Mouse (Mus musculus) heart, embryonic 10.5 days (tissue): ENCODE data around the gene Mlf1. TPM values are rescaled to one million over a fixed set of nuclear protein-coding genes. Genes with fewer than 3 reads are reported as not detected.

Source experiments
- DNase-seq: peaks from one replicate; pipeline ENCODE4 v3.0.0-alpha.2; 2017; ENCODE audit warnings: low spot score
- H3K27ac ChIP-seq: fragments of 300-500 bp; sonication (generic); 2 replicates; pipeline ENCODE4 v1.5.1; 2016; ENCODE audit warnings: mild to moderate bottlenecking
- H3K27me3 ChIP-seq: fragments of 300-500 bp; sonication (generic); 2 replicates; pipeline ENCODE4 v1.6.1; 2016; ENCODE audit warnings: mild to moderate bottlenecking; ENCODE audit not compliant: poor library complexity, insufficient read depth, severe bottlenecking
- H3K36me3 ChIP-seq: fragments of 300-500 bp; sonication (generic); 2 replicates; pipeline ENCODE4 v1.6.1; 2016; ENCODE audit warnings: mild to moderate bottlenecking, moderate library complexity
- H3K4me1 ChIP-seq: fragments of 300-500 bp; sonication (generic); 2 replicates; pipeline ENCODE4 v1.6.1; 2016; ENCODE audit warnings: mild to moderate bottlenecking
- H3K4me3 ChIP-seq: fragments of 300-500 bp; sonication (generic); 2 replicates; pipeline ENCODE4 v1.5.1; 2016; ENCODE audit warnings: mild to moderate bottlenecking, moderate library complexity
- H3K9me3 ChIP-seq: fragments of 300-500 bp; sonication (generic); 2 replicates; pipeline ENCODE4 v1.6.1; 2016; ENCODE audit warnings: mild to moderate bottlenecking, moderate library complexity
- WGBS: fragments of 180-500 bp; shearing (Covaris S2); methylation state at CpG from one replicate; pipeline ENCODE4 v1.1.7; 2016; 5-methylcytosine and 5-hydroxymethylcytosine counted together
- polyA plus RNA-seq: library from polyadenylated mRNA; unstranded; fragments of >200 nt; fragmentation: Nextera tagmentation; extraction: Ambion mirVana; gene quantifications from 2 replicates; pipeline ENCODE4 v1.2.1, GENCODE M21; 2016

Gene Mlf1
- polyA plus RNA-seq = 28.8 and 32.6 TPM in 2 replicates

DNA sequence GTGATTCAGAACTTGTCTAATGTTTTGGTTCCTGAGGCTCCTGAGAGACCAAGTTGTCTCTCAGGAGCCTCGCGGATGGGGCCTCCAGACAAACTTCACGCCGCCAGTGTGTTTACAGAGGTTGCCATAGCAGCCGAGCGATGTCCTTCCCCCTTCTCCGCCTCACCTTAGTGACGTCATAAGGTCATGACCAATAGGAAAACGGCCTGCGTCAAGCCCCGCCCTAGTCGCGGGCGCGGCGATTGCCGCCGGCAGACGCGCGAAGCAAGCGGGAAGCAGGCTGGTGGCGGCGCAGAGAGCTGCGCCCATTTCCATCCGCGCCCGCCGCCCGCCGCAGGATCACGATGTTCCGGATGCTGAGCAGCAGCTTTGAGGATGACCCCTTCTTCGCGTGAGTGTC is at the start of gene Mlf1:
Gene Mlf1, plus strand, starts transcription at position 226 of the 400 bp plus-strand sequence.
- under 1% methylated on average over 35 of the region's 35 CpGs for WGBS
- peaks cover 22% of the 10 kb centered on the region for H3K27me3 ChIP-seq
- H3K4me1 ChIP-seq = peaks cover 16% of the 10 kb centered on the region; the same call in 1 of the 2 replicates
- H3K27ac ChIP-seq = peak within 1 kb of the TSS; percentile 80
- no peaks in the 10 kb centered on the region for H3K36me3 ChIP-seq
- no peaks in the 10 kb centered on the region for H3K9me3 ChIP-seq
- DNase-seq = peak; percentile 92
- peak within 1 kb of the TSS; percentile 68 for H3K4me3 ChIP-seq

GRCm38 (mm10) chr3:67339558-67339957 is 34.3 kb upstream of the Mlf1 start:
- H3K27ac ChIP-seq = no peak overlapping the region
- no peak for DNase-seq
- no peak overlapping the region for H3K4me3 ChIP-seq
- 67% methylated on average over 3 of the region's 3 CpGs for WGBS
- H3K27me3 ChIP-seq = no peaks in the 10 kb centered on the region
- H3K4me1 ChIP-seq = no peaks in the 10 kb centered on the region
- no peaks in the 10 kb centered on the region for H3K9me3 ChIP-seq
- H3K36me3 ChIP-seq = no peaks in the 10 kb centered on the region

DNA sequence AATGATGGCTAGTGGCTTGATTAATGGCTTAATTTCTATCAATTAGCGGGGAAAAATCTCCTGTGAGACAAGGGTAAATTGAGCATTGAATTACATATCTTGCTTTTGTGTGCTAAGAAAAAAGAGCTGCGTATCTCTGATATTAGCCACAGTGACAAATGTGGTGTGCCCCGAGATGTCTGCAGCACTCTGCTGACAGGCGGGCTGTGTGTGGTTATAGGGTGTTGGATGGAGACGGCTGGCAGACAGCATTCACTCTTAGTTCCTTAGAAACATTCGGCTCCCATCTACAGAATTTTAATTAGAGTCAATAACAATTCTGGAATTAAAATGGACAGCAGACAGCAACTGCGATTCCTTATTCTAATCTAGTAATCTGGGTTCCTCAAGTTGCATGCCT is 33.0 kb upstream of the Mlf1 start:
- H3K36me3 ChIP-seq = no peaks in the 10 kb centered on the region
- H3K4me3 ChIP-seq = no peak overlapping the region
- WGBS = 79% methylated on average over 7 of the region's 7 CpGs
- no peak overlapping the region for H3K27ac ChIP-seq
- H3K27me3 ChIP-seq = no peaks in the 10 kb centered on the region
- no peaks in the 10 kb centered on the region for H3K9me3 ChIP-seq
- no peaks in the 10 kb centered on the region for H3K4me1 ChIP-seq
- no peak for DNase-seq

GRCm38 (mm10) chr3:67343004-67343662 is 30.8 kb upstream of the Mlf1 start:
- 56% methylated on average over 5 of the region's 5 CpGs for WGBS
- H3K27me3 ChIP-seq = no peaks in the 10 kb centered on the region
- H3K9me3 ChIP-seq = no peaks in the 10 kb centered on the region
- H3K27ac ChIP-seq = no peak overlapping the region
- no peak for DNase-seq
- no peak overlapping the region for H3K4me3 ChIP-seq
- no peaks in the 10 kb centered on the region for H3K36me3 ChIP-seq
- H3K4me1 ChIP-seq = no peaks in the 10 kb centered on the region

DNA sequence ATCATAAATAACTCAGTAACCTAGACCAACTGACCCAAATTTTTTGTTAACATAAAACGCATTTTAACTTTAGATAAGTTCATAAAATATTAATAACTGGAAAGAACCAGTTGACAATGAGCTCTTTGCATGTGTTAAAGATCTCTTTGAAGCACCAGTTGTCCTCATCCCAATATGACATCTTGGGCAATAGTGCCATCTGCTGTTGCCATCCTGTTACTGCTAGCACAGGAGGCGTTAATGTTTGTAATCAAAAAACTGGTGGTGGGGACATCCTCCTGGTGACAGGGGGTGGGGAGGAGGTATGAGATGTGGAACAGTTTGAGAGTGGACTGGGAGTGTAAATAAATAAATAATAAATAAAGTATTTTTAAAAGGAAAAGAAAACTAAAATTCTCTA is 29.3 kb upstream of the Mlf1 start:
- no peaks in the 10 kb centered on the region for H3K9me3 ChIP-seq
- DNase-seq = peak; percentile 75
- no peak overlapping the region for H3K27ac ChIP-seq
- no peak overlapping the region for H3K4me3 ChIP-seq
- no peaks in the 10 kb centered on the region for H3K27me3 ChIP-seq
- H3K4me1 ChIP-seq = no peaks in the 10 kb centered on the region
- H3K36me3 ChIP-seq = no peaks in the 10 kb centered on the region
- 5% methylated on average over 2 of the region's 2 CpGs for WGBS

DNA sequence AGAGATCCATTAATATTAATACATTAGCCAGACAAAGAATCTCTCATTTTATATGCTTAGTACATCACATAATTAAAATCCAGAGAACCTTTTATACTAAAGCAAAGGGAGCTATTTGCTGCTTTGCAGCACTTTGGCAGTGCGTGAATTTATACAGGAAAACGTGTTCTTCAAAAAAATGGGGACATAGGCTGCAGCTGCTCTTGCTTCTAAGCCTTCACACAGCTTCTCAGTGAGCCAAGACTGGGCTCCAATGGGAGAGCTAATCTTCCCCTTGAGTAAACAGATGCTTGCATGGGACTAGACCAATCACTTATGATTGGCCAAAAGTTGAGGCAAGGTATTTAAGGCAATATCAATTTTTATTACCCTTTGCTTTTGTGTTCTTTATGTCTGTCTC is 27.2 kb upstream of the Mlf1 start:
- Histone ChIP-seq H3K9me3 (no peaks in the 10 kb centered on the region), H3K4me3 (no peak overlapping the region), H3K27ac (no peak overlapping the region), H3K36me3 (no peaks in the 10 kb centered on the region), H3K4me1 (no peaks in the 10 kb centered on the region), H3K27me3 (no peaks in the 10 kb centered on the region)
- 70% methylated on average over 2 of the region's 2 CpGs for WGBS
- DNase-seq = no peak

DNA sequence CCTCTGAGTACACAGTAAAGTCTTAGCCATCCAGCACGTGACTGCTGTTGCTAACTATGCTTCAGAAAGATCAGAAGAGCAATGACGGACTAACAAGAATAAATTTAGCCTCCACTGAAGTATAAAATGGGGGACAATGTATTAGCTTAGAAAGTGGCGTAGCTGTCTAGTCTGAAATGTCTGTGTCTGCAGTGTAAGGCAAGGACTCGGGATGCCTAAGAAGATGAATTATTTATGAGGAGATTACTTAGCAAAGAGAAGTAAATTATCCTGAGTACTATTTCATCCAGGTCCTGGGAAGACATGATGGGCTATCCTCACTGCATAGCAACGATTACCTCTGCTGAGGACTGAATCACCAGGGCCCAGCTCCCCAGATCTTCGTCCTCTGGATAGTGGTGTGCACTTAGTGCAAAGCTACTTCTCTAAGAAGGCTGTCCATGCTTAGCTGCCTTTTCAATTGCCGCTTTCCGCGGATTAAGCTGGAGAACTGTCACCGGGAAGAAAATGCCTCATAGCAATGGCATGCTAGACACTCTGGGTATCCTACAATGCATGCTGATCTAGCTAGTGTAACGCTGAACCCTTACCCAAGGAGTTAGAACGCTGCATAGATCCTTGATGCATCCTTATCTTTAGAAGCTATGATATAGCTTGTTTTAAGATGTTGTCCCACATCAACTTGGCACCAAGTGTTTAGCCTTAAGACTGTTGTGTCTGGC is 22.3 kb upstream of the Mlf1 start:
- H3K36me3 ChIP-seq = no peaks in the 10 kb centered on the region
- no peaks in the 10 kb centered on the region for H3K27me3 ChIP-seq
- 77% methylated on average over 12 of the region's 12 CpGs for WGBS
- H3K27ac ChIP-seq = no peak overlapping the region
- H3K4me1 ChIP-seq = no peaks in the 10 kb centered on the region
- H3K4me3 ChIP-seq = no peak overlapping the region
- DNase-seq = no peak
- H3K9me3 ChIP-seq = no peaks in the 10 kb centered on the region

- Histone ChIP-seq H3K4me3 (no peak overlapping the region), H3K9me3 (no peaks in the 10 kb centered on the region; the same call in 1 of the 2 replicates), H3K27ac (no peak overlapping the region), H3K27me3 (no peaks in the 10 kb centered on the region), H3K4me1 (no peaks in the 10 kb centered on the region), H3K36me3 (peaks cover 3% of the 10 kb centered on the region)
- DNase-seq = no peak
- 8% methylated on average over 3 of the region's 5 CpGs for WGBS
These were observed 21.7 kb upstream of the Mlf1 start for GRCm38 (mm10) chr3:67352128-67352762.

DNA sequence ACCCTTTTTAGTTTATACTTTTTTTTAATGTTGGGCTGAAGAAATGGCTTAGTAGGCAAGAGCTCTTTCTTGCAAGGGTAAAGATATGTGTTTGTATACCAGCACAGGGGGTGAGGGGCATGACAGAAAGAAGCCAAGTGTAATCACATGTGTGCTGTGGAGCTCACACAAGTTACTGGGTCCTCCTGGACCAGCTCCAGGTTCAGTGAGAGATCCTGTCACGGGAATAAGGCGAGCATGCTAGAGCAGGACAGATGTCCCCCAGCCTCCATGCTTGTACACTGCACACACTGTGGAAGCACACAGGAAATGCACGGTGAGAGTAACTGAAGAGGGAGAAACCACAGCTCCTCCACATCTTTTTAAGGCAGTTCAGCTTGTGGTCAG is 21.1 kb upstream of the Mlf1 start:
- H3K9me3 ChIP-seq = no peaks in the 10 kb centered on the region; the same call in none of the 2 replicates
- no peak overlapping the region for H3K27ac ChIP-seq
- H3K4me1 ChIP-seq = no peaks in the 10 kb centered on the region
- H3K4me3 ChIP-seq = no peak overlapping the region
- no peaks in the 10 kb centered on the region for H3K27me3 ChIP-seq
- DNase-seq = no peak
- 93% methylated on average over 3 of the region's 3 CpGs for WGBS
- H3K36me3 ChIP-seq = peaks cover 8% of the 10 kb centered on the region

DNA sequence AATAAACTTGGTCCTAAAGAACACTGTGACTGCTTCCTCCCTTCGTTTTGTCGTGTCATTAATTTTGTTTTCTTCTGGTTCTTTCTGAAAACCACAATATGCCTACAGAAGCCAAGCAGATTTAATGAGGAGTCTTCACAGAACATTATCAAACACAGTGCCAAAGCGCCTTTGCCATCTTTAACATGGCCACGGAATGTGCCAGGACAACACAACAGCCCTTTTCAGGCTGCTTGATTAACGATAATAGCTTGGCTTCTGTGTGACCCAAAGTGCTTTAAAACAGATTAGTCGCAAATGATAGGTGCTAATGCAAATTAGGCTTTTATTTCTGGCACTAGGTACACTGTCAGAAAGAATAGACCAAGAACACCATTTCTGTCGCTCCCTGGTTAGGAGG is 15.5 kb upstream of the Mlf1 start:
- no peaks in the 10 kb centered on the region; the same call in none of the 2 replicates for H3K9me3 ChIP-seq
- 82% methylated on average over 7 of the region's 7 CpGs for WGBS

GRCm38 (mm10) chr3:67366087-67366892 is 7.6 kb upstream of the Mlf1 start:
- WGBS = 76% methylated on average over 4 of the region's 4 CpGs
- no peaks in the 10 kb centered on the region for H3K4me1 ChIP-seq
- DNase-seq = no peak
- no peaks in the 10 kb centered on the region for H3K27me3 ChIP-seq
- no peak overlapping the region for H3K4me3 ChIP-seq
- H3K27ac ChIP-seq = no peak overlapping the region
- no peaks in the 10 kb centered on the region for H3K9me3 ChIP-seq
- H3K36me3 ChIP-seq = no peaks in the 10 kb centered on the region

More for the DNA sequence above, 15.5 kb upstream of the Mlf1 start:
- Histone ChIP-seq H3K4me1 (no peaks in the 10 kb centered on the region), H3K4me3 (no peak overlapping the region), H3K36me3 (peaks cover 8% of the 10 kb centered on the region), H3K27ac (no peak overlapping the region), H3K27me3 (no peaks in the 10 kb centered on the region)
- DNase-seq = no peak

DNA sequence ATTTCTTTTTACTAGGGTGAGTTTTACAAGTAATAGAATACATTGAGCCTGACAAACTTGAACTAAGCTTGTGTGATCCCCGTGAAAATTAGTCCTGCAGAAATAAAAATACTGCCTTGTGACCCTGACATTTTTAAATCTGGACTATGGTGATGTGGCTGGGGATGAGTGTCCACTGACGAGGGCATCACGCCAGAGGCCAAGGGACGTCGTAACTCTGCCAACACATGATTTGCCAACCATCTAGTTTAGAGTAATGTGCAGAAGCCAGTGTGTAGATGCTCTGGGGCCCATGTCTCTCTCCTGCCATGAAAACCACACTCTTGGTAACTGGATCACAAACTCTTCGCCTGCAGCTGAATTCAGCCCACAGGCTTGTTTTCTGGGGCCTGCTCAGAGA is 6.4 kb upstream of the Mlf1 start:
- Histone ChIP-seq H3K9me3 (no peaks in the 10 kb centered on the region), H3K27ac (no peak overlapping the region), H3K4me1 (peaks cover under 1% of the 10 kb centered on the region; the same call in 1 of the 2 replicates), H3K36me3 (no peaks in the 10 kb centered on the region), H3K27me3 (peaks cover 3% of the 10 kb centered on the region; the same call in 1 of the 2 replicates), H3K4me3 (no peak overlapping the region)
- 81% methylated on average over 6 of the region's 6 CpGs for WGBS
- DNase-seq = no peak
